Mouse (Mus musculus): Measurements from ENCODE around the gene Rgs8. TPM values are rescaled to one million over a fixed set of nuclear protein-coding genes. Genes with fewer than 3 reads are reported as not detected.

Rgs8 gene
- total and polyA plus RNA-seq, 3 experiments: not detected

DNA sequence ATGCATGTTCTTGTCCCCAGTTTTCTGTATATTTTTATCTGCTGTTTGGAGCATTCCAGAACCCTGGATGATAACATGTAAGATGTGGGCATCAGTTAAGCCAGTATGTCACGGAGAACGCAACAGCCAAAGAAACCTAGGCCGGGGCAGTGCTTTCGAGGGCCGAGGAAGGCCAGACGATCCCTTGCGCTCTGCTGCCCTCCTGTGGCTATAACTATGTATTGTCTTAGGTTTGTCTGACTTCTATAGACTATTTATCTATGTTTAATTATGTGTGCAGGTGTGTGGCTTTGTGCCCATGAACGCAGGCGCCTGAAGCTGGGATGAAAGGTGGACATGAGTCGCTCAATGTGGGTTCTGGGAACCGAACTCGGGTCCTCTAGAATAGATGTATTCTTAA is 93.9 kb downstream of the Rgs8 start:
- 0 out of 2 replicates have a peak, but pooled peaks have one; percentile 22 for TF ChIP-seq NRF1 (IDR thresholded peaks at IDR 0.05; ENCODE audit: low read depth, low read length)
- TF ChIP-seq SMC3 (IDR thresholded peaks at IDR 0.05; ENCODE audit: low read depth, low read length): peak; percentile 94
- TF ChIP-seq KAT2A (IDR thresholded peaks at IDR 0.05; ENCODE audit: insufficient replicate concordance, low read length): no peak
- TF ChIP-seq MXI1 (IDR thresholded peaks at IDR 0.05; ENCODE audit: low read depth, low read length): no peak
- TF ChIP-seq USF2 (conservative IDR thresholded peaks at IDR 0.05; ENCODE audit: low read depth, low read length): no peak
- TF ChIP-seq USF1 (IDR thresholded peaks at IDR 0.05; ENCODE audit: low read depth, low read length): no peak
- no peak for TF ChIP-seq SIN3A (IDR thresholded peaks at IDR 0.05; ENCODE audit: low read length)
- TF ChIP-seq ZC3H11A (IDR thresholded peaks at IDR 0.05; ENCODE audit: low read depth, low read length): peak; percentile 94
- peak; percentile 64 to 97 for TF ChIP-seq CTCF (conservative IDR thresholded peaks at IDR 0.05 in 1 of 2, IDR thresholded peaks at IDR 0.05 in 1 of 2; ENCODE audit: low read depth in 2 of 2, low read length in 2 of 2)
- TF ChIP-seq RAD21 (IDR thresholded peaks at IDR 0.05; ENCODE audit: low read depth, low read length): peak; percentile 98
- no peak overlapping the region for H3K4me3 ChIP-seq (replicated peaks in 1 of 3; ENCODE audit: low read depth in 2 of 3, low read length in 2 of 3, poor library complexity in 1 of 3)
- H3K36me3 ChIP-seq (replicated peaks in 1 of 2; ENCODE audit: control insufficient read depth in 1 of 2, insufficient read depth in 1 of 2, low read length in 1 of 2): no peaks in the 10 kb centered on the region
- no peaks in the 10 kb centered on the region for H3K79me2 ChIP-seq (replicated peaks; ENCODE audit: control insufficient read depth, extremely low read depth, insufficient read depth, poor library complexity, severe bottlenecking)
- H3K27me3 ChIP-seq (replicated peaks): no peaks in the 10 kb centered on the region
- peak overlapping the region; percentile 7; the same call in 1 of the 2 replicates for H3K4me2 ChIP-seq (ENCODE audit: insufficient read depth, low read depth, poor library complexity, severe bottlenecking)
- H3K27ac ChIP-seq (ENCODE audit: insufficient read depth, low read depth): no peak overlapping the region
- in situ Hi-C loops (cut with MboI; ENCODE audit: low pct_ligation_motif_present, low pct_unique_long_range_greater_than_20kb, low sequenced_read_pairs) (loop anchor here (5.0 kb wide), 2 partner anchors 56 to 189 kb away; no protein-coding TSS in a partner anchor), dilution Hi-C loops (cut with MboI; ENCODE audit: extremely low pct_ligation_motif_present, extremely low pct_unique_long_range_greater_than_20kb, low sequenced_read_pairs) (no loop called here)
- H3K4me1 ChIP-seq (ENCODE audit: control insufficient read depth in 1 of 2, insufficient read depth in 2 of 2): peaks cover 3 to 29% of the 10 kb centered on the region in 2 experiments; a peak in 3 of 4 replicates
- no peaks in the 10 kb centered on the region for H3K9me3 ChIP-seq (replicated peaks; ENCODE audit: low read length)
- no peak overlapping the region for H3K9ac ChIP-seq (ENCODE audit: insufficient read depth, low read depth)
- DNase-seq (ENCODE audit: extremely low read depth): peak; percentile 76

DNA sequence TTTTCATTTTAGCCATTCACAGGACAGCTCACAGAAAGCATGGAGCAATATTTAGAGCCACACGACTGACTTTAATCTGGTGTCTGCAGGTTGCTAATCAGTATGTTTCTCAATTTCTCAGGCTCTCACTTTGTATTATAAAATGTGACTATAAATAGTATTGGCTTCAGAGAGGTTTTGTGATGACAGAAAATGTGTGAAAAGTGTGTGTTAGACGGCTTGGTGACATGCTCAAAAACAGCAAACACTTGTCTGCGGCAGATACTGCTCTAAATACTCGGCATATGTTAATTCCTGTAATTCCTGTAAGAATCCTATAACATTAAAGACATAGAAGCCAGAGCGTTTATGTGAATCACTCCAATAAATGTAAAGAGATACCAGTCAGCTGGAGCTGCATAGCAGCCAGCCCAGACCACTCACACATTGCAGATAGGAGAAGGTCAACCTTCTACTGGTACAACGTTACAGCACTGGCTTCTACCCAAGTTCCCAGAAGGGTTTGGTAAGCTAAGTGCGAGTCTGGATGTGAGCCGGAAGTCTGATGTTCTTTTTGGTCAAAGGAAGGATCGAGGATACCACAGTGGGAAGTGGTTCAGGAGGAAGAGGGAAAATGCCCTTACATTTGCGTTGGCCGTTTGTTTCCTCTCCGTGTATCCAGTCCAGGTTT is 95.2 kb downstream of the Rgs8 start:
- Histone ChIP-seq H3K4me2 (ENCODE audit: insufficient read depth, low read depth, poor library complexity, severe bottlenecking) (no peak overlapping the region), H3K4me1 (ENCODE audit: control insufficient read depth in 1 of 2, insufficient read depth in 2 of 2) (peaks cover 3 to 34% of the 10 kb centered on the region in 2 experiments; a peak in 3 of 4 replicates), H3K27me3 (replicated peaks) (no peaks in the 10 kb centered on the region), H3K9ac (ENCODE audit: insufficient read depth, low read depth) (no peak overlapping the region), H3K9me3 (replicated peaks; ENCODE audit: low read length) (no peaks in the 10 kb centered on the region), H3K27ac (ENCODE audit: insufficient read depth, low read depth) (no peak overlapping the region), H3K36me3 (replicated peaks in 1 of 2; ENCODE audit: control insufficient read depth in 1 of 2, insufficient read depth in 1 of 2, low read length in 1 of 2) (no peaks in the 10 kb centered on the region), H3K79me2 (replicated peaks; ENCODE audit: control insufficient read depth, extremely low read depth, insufficient read depth, poor library complexity, severe bottlenecking) (no peaks in the 10 kb centered on the region), H3K4me3 (replicated peaks in 1 of 3; ENCODE audit: low read depth in 2 of 3, low read length in 2 of 3, poor library complexity in 1 of 3) (no peak overlapping the region)
- dilution Hi-C loops (cut with MboI; ENCODE audit: extremely low pct_ligation_motif_present, extremely low pct_unique_long_range_greater_than_20kb, low sequenced_read_pairs): no loop called here
- no peak for DNase-seq (ENCODE audit: extremely low read depth)
- in situ Hi-C loops (cut with MboI; ENCODE audit: low pct_ligation_motif_present, low pct_unique_long_range_greater_than_20kb, low sequenced_read_pairs): loop anchor here (5.0 kb wide), 2 partner anchors 54 to 191 kb away; no protein-coding TSS in a partner anchor
- no peak for TF ChIP-seq ZKSCAN1 (IDR thresholded peaks at IDR 0.05; ENCODE audit: borderline replicate concordance, low read depth, low read length)
- no peak for TF ChIP-seq NELFE (IDR thresholded peaks at IDR 0.05; ENCODE audit: low read depth, low read length)
